Mouse (Mus musculus): ENCODE results near the gene Pdzk1.

- TF ChIP-seq MYOG (IDR thresholded peaks at IDR 0.05; ENCODE audit: control insufficient read depth in 1 of 3, insufficient read depth in 1 of 3, insufficient read length in 2 of 3, low read depth in 2 of 3) = no peak
- no peak for TF ChIP-seq SRF (IDR thresholded peaks at IDR 0.05; ENCODE audit: control insufficient read depth, insufficient read length, low read depth)
- no peak for TF ChIP-seq POLR2A (IDR thresholded peaks at IDR 0.05; ENCODE audit: insufficient read length, low read depth)
- TF ChIP-seq CEBPB (IDR thresholded peaks at IDR 0.05; ENCODE audit: insufficient read depth, poor library complexity, severe bottlenecking) = no peak
- no peak for TF ChIP-seq MYOD1 (IDR thresholded peaks at IDR 0.05; ENCODE audit: control insufficient read depth in 1 of 3, insufficient read length in 2 of 3, low read depth in 2 of 3)
- TF ChIP-seq TCF12 (IDR thresholded peaks at IDR 0.05; ENCODE audit: insufficient read depth, poor library complexity, severe bottlenecking) = no peak
- no peak for TF ChIP-seq TCF3 (IDR thresholded peaks at IDR 0.05; ENCODE audit: insufficient read length, low read depth)
- no peak for TF ChIP-seq REST (IDR thresholded peaks at IDR 0.05; ENCODE audit: insufficient read depth, insufficient read length)
- TF ChIP-seq POLR2AphosphoS2 (IDR thresholded peaks at IDR 0.05; ENCODE audit: insufficient read length, low read depth) = no peak
- TF ChIP-seq MAX (IDR thresholded peaks at IDR 0.05; ENCODE audit: low read depth) = no peak
These were observed 54.6 kb downstream of the Pdzk1 start for GRCm38 (mm10) chr3:96883690-96884089.

Measured in myocyte (in vitro differentiated cells).